Mouse (Mus musculus) cerebellum, postnatal 4 days (tissue): ENCODE data around the gene Tac4.

Source experiments
- DNase-seq, 2 experiments: peaks; one replicate each; pipeline ENCODE4 v3.0.0; 2022; ENCODE audit warnings: low spot score in 2 of 2, mixed read lengths in 1 of 2

Gene Tac4

DNA sequence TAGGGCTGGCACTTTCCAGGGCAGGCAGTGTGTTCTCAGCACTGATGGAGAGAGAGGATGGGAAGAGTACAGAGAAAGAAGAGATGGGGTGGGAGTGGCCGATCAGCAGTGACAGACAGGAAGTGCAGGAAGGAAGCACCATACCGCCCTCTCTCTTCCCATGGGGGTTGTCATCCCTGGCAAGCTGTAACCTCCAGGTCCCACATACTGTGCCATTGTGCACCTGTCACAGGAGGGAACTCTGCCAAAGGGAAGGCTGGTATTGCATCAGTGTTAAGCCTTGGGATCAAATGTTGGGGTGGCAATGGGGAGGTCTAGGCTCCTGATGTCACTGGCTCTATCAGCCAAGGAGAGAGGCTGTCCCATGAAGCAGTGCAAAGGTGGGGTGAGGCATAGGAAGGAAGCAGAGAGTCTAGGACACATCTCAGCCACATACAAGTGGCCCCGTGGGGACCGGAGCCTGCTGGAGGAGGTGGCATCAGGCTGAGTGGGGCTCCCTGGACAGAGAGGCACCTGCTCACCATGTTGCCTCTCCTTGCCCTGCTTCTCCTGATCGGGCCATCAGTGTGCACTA lies at the start of gene Tac4:
TSS of gene Tac4 (plus strand) at position 352 of the 574 bp plus-strand sequence.
- no peak for DNase-seq

DNA sequence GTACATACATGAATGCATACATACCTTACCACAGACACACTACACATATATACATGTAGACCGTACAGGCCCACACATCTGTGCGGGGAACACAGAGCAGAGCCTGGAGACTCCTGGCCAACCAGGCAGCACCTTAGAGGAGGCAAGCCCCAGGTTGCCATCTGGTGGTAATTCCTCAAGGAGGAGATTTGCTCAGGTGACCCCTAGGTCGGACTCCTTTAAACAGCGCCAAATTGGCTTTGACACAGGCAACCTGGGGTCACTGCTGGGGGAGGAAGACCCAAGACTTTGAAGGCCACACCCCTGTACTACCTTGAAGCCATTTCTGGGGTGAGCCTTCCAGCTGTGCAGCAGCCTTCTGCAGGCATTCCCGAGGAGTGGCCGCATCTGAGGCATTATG lies 47.7 kb upstream of the Tac4 start:
- DNase-seq = no peak

DNA sequence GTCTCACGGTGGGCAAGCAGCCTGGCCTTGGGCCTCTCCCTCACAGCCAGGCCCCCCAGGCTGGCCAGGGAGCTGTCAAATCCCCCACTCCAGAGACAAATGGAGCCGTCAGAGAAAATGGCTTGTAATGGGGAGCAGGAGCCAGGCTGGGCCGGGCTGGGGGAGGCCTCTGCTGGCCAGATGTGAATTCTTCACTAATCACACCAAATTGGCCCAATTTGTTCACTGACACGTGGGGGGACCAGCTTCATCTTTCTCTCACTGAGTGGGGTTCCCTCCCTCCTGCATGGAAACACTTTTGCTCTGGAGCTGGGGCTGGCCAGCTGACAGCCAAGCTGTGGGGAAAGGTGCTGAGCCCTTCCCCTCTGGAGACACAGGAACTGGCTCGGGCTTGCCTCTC lies 47.0 kb upstream of the Tac4 start:
- DNase-seq = no peak

DNA sequence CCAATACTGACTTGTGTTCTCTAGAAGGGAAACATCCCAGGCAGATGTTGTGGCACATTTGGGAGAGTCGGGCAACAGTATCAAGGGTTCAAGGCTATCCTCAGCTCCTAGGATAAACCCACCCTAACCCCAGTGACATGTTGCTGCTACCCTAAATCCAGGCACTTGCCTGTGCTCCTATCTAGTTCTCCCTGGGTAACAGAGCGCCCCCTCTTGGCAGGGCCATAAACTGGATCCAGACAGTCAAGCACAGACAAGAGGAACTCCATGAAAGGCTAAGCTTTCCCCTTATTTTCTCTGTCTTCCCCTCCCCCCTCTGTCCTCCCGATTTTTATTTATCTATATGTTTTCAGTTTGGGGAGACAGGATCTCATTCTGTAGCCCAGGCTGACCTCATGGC lies 45.1 kb upstream of the Tac4 start:
- no peak for DNase-seq

DNA sequence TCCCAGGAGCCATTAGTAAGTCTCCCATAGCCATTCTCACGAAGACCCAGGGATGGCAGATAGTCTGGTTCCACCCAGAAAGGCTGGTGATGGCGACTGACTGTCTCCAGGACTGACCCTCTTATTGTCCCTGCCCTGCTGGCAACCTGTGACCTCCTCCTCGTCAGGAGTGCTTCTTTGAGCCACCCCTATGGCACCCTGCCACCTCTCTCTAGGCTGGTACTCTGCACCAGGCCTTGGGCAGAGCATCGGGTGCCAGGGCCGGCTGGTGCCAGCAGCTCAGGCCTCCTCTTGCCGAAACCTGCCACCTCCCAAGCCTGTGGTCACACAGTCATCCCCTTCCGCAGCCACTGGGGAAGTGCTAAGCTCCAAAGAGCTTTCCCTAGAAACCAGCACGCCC lies 42.2 kb upstream of the Tac4 start:
- no peak for DNase-seq

DNA sequence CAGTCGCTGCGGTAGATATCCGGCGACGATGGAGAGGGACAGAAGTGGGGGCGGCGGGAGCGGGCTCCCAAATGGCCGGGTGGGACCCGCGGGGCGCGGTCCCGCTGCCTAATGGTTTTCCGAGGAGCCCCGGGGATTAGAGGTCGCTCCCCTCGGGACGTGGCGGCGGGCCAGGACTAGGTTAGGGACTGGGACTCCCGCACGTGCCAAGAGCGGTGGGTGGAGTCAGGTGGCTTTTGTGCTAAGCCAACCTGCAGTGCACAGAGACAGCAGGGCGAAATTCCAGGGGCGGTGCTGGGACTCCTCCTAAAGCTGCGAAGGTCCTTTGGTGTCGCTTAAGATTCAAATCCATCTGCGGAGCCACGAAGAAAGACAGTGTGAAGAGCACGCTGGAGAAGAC lies 37.9 kb upstream of the Tac4 start:
- DNase-seq = peak in 1 of 2 experiments; percentile 25

DNA sequence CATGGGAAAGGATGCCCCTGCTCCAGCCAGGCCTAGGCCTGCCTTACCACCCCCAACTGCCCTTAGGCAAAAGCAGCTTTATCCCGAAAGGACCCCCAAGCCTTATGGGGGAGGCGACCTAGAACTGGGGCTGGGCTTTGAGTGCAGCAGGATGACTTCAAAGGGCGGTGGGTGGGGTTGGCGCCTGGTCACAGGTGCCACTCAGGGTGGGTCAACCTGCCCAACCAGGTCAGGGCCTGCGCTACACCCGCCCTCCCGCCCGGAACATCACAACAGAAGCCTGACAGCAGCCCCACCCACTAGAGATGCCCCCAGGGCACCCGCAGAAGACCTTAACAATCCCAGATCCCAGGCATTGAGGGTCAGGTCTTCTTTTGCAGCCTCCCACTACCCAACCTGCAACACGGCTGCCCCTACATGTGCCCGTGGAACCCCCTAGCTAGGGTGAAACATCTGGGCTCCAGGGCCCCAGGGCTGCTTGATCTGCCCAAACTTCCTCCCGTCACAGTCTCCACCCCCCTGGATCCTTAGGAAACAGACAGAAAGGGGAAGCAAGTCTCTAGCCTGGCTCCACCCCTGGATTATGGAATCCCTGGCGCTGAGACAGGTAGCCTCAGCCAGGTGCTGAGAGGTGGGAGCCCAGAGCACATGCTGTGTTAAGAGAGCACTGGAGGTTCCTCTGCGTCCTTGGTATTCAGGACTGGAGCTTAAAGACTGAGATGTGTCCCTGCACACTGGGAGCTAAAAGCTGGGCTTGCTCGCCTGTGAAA lies 37.0 kb upstream of the Tac4 start:
- DNase-seq = no peak

DNA sequence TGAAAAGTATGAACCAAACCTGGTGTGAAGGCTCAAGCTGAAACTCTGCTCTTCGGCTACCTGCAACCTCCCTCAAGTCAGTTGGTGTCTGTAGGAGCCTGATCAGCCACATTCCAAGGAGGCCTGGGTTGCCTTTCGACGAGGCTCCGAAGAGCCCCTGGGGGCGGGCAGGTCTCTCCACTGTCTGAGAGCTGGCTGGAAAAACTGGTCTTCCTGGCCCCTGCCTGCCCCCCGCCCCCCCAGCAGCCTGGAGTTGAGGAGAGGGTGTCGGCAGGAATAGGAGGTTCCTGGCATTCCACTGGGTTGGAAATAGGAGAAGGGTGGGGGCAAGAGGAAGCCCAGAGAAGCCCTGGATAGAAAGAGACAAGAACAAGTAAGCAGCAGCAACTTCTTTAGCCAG lies 35.9 kb upstream of the Tac4 start:
- no peak for DNase-seq

DNA sequence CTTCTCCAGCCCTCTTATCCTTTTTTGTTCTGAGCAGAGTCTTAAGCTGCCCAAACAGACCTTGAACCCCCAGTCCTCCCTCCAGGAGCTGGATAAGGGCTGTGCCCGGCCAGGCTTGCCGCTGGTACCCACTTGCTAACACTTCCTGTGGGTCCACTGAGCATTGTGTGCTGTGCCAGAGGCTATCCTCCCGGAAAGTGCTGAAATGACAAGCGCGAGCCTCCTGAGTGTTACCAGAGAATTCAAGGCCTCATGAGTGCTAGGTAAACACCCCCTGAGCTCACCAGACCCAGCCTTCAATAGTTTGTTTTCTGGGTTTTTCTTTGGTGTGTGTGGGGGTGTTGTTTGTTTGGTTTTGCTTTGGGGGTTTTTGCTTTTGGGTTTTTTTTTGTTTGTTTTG lies 33.9 kb upstream of the Tac4 start:
- no peak for DNase-seq

DNA sequence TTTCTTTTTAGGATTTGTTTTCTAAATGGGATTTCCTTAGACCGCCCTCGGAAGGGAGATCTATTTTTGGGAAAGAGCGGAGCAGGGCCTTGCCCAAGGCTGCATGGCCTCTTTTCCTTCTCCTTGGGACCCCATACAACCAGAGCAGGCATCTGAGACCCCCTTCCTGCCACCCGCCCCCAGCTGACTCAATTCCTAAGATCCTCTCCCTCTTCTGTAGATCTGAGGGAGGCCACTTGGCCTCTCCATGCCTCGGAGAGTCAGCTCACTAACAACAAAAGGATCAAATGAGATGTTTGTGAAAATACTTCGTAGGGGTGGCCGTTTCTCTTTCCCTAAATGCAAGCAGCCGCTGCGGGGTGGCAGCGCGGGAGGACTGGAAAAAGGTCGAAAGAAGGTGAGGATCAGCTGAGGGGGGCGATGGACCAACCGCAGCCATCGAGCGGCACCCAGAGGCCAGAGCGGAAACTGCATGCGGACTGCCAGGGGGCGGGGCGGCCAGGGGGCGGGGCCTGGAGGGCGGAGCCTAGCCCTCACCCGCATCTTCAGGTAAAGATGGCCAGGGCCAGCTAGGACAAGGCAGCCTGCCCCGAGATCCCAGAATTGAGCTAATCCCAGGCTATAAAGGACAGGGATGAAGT lies 29.5 kb upstream of the Tac4 start:
- DNase-seq = peak; percentile 84 to 91

DNA sequence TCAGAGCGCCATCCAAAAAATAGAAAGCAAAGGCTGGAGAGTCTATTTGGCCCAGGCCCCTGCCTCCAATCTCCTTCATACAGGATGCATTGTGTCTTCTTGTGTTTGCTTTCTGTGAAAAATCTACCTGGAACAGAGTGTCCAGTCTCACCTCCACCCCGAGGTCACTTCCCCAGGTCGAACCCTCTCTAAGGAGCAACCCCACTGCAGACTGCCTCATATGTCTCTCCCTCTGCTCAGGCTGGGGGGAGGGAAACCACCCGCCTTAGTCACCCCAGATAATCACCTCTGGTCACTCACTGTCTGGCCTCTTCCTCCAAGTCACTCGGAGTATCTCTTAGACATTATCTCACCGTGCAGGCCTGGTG lies 29.0 kb upstream of the Tac4 start:
- no peak for DNase-seq

DNA sequence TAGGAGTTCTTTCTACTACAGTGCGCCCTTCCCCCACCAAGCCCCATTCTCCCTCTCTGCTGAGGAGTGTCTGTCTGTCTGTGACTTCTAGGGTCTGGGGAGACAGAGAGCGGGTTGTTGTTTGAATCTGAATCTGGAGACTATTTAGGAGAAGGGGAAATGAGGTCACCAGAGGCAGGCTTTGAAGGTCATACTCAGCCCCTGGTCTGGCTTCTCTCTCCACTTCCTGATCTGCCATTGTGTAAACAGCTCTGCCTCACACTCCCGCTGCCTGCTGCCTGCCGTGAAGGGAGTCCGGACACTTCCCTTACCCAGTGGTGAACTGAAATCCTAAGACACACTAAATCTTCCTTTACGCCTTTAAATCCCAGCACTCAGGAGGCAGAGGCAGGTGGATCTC lies 22.9 kb upstream of the Tac4 start:
- no peak for DNase-seq

DNA sequence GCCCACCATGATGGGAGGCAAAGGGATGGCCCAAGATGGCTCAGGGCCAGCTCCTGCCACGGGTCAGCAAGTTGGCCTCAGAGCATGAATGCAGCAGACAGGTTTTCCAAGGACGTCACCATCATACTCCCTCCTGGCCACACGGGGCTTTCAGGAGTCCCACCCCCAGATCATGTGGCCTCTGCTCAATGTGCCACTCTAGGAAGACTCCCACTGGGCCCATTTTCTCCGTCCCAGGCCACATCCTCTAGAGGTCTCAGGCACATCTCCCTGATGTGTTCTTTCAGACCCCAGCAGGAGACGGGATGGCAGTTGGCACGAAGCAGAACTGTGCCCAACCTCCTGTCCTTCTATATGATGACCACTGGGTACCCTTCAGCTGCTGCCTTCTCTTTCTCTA lies 18.7 kb upstream of the Tac4 start:
- DNase-seq = no peak

DNA sequence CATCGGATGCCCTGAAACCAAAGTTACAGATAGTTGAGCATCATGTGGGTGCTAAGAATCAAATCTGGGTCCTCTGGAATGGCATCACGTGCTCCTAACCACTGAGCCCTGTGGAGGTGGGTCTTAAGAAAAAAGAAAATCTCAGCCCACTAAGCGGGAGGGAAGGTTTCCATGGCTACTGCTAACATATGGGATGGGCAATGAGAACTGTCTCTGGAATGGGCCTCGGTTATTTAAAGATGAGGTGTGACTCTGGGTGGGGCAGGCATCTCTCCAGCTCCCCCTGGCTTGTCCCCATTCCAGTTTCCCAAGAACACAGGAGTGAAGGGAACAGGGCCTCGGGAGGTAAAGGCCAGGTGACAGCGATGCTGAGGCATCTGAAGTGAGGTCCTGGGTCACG lies 15.9 kb upstream of the Tac4 start:
- no peak for DNase-seq

DNA sequence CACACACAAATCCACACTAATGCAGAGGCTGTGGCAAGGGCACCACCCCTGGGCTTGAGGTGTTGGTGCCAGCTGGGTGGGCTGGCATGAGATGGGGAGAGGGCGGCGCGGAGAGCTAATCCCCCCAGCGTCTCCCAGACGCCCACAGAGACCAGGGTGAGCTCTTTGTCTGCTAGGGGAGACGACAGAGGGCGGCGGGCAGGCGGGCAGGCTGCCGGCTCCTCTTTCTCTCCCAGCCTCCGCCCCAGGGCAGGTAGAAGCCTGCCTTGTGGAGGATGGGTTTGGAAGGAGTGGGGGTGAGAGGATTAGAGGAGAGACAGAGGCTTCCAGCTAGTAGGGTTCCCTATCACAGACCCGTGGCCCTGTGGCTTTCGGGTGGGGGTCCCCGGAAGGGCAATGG lies 14.3 kb upstream of the Tac4 start:
- no peak for DNase-seq

DNA sequence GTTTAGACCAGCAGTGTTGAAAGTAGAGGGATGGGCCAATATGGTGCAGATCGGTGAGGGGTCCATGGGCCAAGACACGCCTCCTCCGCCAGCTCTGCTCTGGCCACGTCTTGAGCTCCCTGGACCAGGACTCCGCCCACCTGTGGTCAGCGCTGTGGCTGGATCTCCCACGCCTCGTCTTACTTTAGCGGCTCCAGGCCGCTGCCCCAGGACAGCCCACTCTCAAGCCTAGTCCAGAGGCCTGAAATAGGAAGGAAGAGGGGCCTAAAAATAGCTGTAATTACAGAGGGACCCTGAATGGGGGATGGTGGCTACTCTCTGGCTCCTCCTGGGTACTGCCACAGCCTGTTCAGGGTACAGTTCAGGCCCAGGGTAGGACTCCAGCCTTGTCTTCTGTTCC lies 11.2 kb upstream of the Tac4 start:
- DNase-seq = no peak

DNA sequence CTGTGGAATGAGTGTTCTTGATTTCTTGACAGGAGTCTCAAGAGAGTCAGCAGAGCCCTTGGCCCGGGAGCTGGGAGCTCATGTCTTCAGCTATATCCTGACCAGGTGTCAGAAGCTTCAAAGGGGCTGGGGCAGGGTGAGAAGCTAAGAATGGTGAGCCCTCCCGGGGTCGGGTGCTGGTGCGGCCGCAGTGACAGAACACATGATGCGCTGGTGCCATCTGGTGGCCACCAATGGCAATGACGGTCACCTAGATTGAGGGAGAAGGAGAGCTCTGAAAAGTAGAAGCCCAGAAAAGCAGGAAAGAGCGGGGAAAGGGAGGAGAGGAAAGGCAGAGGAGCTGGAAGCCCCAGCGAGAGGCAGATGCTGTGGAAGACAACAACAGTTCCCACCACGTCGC lies 10.0 kb upstream of the Tac4 start:
- DNase-seq = peak; percentile 77 to 88

DNA sequence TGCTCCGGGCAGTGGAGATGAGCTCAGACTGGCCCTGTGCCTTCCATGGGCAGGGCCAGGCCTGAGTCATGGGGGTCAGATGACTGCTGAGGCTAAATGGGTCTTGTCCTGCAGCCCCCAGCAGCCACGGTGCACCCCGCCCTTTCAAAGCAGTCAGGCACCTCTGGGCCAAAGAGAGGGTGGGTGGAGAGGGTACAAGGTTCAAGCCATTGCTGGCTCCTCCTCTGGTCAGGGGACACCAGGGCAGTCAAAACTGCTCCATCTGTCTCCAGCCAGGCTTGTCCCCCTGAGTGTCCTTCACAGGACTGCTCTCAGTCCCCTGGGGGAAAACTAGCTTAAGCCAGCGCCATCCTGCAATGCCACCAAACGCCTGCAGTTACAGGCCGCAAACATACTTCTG lies 9.2 kb upstream of the Tac4 start:
- no peak for DNase-seq

DNA sequence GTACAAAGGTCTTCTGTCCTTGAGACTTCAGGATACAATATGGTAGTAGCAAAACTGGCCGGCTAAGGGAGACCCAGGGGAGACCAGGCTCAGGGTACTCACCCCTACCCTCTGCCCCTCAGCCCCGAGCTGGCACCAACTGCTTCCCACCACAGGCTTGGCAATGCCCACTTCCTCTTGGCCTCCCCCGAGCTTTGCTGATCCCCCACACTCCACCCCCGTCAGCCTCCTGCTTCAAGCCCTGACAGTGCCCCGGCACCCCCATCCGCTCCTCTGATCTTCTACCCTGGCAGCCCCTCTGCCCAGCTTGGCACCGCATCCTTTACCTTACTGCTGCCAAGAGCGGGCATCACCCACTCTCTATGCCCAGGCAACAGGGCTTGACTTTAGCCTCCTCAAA lies 7.2 kb upstream of the Tac4 start:
- DNase-seq = peak in 1 of 2 experiments; percentile 56

DNA sequence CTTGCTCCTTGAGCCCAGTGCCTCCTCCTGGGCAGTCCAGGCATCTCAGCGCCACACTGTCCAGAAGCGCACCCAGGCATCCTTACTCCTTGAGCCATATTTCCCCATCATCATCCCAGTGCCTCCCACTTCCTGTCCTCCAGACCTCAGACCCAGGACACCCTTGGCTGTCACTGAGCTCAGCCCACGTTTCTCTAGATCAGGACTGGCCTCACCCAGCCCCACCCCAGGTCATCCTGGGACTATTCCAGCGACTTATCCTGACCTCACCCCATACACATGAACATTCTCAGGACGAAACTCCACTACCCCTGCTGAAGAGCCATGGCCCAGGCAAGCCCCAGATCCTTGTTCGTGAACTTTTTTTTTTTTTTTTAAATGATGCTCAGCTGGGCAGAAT lies 5.6 kb upstream of the Tac4 start:
- DNase-seq = no peak

DNA sequence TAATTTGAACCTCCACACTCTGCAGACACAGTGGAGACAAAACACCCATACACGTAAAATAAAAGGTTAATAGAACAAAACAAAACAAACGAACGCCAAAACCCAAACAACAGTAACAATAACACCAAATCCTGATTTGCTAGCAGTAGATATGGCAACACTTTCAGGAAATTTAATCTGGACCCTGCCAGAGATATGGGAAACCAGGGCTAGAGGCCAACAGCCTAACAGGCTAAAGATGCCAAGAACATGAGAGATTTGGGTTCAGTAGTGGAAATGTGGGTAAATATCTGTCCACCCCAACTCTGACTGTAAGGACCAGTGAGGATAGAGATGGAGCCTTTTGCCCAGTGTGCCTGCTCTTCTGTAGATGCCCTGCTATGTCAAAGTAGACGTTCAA lies 3.4 kb upstream of the Tac4 start:
- DNase-seq = no peak

DNA sequence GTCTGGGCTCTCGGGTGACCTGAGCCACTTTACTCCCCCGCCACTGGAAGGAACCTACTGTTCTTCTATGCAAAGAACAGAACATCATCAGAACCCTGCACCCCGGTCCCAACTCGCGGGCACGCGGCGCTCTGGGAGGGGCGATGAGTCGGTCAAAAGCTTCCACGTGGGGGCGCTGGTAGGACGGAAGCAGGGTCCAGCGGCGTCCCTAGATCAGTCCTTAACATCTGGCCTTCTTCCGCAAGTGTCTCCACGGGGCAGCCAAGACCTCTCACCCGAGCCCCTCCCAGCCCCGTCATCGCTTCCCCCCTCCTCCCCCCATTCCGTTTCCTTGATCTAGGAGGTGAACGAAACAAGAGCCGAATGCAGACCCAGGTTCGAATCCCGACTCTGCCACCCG lies 2.8 kb upstream of the Tac4 start:
- peak; percentile 66 to 82 for DNase-seq

DNA sequence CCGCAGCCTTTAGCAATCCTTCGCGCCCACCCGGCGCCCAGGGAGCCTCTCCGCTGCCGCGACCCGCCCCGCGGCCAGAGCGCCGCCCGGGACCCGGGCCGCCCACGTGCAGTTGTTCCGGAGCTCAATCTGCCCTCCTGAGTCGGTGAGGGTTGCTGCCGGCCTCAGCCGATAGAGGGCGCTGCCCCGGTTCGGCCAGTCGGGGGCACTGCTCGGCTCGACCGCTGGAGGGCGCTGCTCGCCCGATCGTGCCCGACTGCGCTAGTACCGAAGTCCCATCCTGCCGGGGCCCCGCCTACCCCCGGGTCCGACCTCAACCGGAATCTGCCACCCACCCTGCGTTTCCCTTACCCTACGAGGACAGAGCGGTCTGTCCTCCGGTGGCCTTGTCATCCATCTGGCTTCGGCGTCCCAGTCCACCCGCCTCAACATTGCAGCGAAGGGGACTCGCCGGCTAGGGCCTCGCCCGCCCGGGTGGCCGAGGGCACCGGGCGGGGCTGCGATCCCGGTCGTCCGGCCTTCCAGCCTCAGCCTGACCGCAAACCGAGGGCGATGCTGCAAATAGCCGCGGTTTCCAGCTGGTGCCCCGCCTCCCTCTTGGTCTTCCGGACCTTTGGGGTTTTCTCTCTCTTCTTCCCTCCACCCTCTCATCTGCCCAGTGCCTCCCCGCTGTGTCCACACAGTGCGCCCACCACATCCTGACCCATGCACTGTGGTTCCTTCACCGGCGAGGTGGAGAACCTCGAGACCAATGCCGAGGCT lies 2.1 kb upstream of the Tac4 start:
- peak; percentile 89 to 97 for DNase-seq
